Mouse (Mus musculus): ENCODE measurements around the gene Gpatch4.

GRCm38 (mm10) chr3:87999243-87999895, 43.5 kb upstream of the Gpatch4 start:
- TF ChIP-seq GATA1 (IDR thresholded peaks at IDR 0.05; ENCODE audit: low read length) (no peak), TAL1 (IDR thresholded peaks at IDR 0.05; ENCODE audit: low read length) (no peak)
